Mouse (Mus musculus): ENCODE measurements around the gene Arl8b. TPM values are rescaled to one million over a fixed set of nuclear protein-coding genes. Genes with fewer than 3 reads are reported as not detected.
"Not testable (repeated sequence)": the region's sequence is repeated elsewhere in the genome, so short reads cannot be mapped to it uniquely, and the experiment has no call there.

The Arl8b gene
- polyA plus RNA-seq, 1 experiment from 2014 or later, result 91.0 TPM

DNA sequence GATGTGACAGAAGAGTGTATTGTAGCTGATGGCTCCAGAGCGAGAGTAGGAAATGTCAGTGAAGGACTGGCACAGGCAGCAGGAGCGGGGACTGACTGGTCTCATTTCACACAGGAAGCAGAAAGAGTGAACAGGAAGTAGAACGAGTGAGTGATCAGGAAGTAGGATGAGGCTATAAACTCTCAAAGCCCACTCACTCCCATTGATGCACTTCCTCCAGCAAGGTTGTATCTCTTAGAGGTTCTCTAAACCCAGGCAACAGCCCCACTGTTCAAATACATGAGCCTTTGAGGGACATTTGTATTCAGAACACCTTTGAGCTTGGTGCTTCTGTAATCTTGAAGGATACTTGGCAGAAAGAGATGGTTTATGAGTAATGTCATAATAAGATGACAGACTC, 61.2 kb downstream of the Arl8b start:
- H3K36me3 ChIP-seq (replicated peaks), result 0 out of 2 replicates have a peak, but pooled peaks cover 13% of the 10 kb centered on the region
- H3K9ac ChIP-seq, result no peak overlapping the region
- H3K27me3 ChIP-seq (replicated peaks), result no peaks in the 10 kb centered on the region
- WGBS, result 85% methylated on average over 3 of the region's 3 CpGs
- no peaks in the 10 kb centered on the region for H3K9me3 ChIP-seq
- ATAC-seq (replicated peaks), result no peak
- H3K4me3 ChIP-seq, result no peak overlapping the region
- H3K4me1 ChIP-seq, result no peaks in the 10 kb centered on the region
- H3K4me2 ChIP-seq, result no peak overlapping the region
- H3K27ac ChIP-seq, result no peak overlapping the region

DNA sequence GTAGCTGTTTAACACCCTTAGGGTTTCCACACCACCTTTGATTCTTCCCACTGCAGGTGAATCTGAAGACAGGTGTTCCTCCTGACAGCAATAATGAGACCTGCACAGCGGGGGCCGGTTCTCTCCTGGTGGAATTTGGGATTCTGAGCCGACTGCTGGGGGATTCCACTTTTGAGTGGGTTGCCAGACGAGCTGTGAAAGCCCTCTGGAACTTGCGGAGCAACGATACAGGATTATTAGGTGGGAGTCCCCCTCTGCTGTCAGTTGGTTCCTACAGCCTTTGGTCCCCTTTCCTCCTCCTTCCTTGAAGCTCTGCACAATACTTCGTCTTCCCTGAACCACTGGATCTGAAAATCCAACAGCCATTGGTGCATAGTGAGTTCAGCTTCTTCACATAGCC, 61.9 kb downstream of the Arl8b start:
- Histone ChIP-seq H3K36me3 (replicated peaks) (0 out of 2 replicates have a peak, but pooled peaks cover 13% of the 10 kb centered on the region), H3K9me3 (no peaks in the 10 kb centered on the region), H3K9ac (no peak overlapping the region), H3K4me3 (no peak overlapping the region), H3K27me3 (replicated peaks) (no peaks in the 10 kb centered on the region), H3K4me1 (no peaks in the 10 kb centered on the region), H3K27ac (no peak overlapping the region), H3K4me2 (no peak overlapping the region)
- no peak for ATAC-seq (replicated peaks)
- 89% methylated on average over 7 of the region's 7 CpGs for WGBS

DNA sequence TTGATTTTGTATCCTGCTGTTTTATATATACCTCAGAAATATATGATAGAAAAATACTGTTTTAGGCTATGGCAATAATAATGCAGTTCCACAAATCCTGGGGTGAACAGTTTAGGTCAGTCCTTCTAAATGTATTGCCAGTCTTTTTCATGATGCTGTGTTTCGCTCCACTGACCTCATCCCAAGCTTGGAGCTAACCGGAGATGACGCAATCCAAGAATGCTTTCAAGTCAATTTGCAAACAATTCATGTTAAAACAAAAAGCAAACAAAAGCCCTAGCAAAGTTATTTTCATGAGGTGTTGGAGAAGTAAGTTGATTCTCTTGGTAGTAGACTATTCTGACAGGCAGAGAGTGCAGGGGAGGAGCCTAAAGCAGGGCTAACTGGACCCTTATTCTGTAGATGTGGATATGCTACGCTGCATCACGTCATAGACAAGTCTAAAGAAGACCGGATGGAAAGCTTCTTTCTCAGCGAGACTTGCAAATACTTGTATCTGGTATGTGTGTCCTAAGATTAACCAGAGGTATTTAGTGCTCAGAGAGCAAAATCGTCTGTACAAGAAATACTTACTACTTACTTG, 69.3 kb downstream of the Arl8b start:
- Histone ChIP-seq H3K4me2 (no peak overlapping the region), H3K9me3 (no peaks in the 10 kb centered on the region), H3K4me1 (no peaks in the 10 kb centered on the region), H3K36me3 (replicated peaks) (peaks cover 26% of the 10 kb centered on the region; the same call in 1 of the 2 replicates), H3K27ac (no peak overlapping the region), H3K4me3 (no peak overlapping the region), H3K27me3 (replicated peaks) (no peaks in the 10 kb centered on the region), H3K9ac (no peak overlapping the region)
- no peak for ATAC-seq (replicated peaks)
- 93% methylated on average over 8 of the region's 8 CpGs for WGBS

DNA sequence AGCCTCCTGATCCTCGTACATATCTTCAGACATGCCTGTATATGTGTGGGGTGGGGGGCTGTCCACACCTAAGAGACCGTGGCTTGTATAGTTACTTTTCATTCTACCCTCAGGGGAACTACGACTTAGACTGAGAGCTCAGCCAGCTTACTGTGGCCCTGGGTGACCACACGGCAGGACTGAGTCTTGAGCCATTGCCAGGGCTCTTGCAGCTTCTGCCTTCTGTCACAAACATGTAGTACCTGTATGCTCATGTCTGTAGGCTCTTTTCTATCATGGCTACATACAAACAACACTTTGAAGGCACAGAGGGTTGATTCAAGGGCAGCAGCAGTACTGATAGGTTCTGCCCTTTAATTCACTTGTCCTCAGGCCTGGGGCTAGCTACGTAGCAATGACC, 70.1 kb downstream of the Arl8b start:
- H3K27me3 ChIP-seq (replicated peaks), result no peaks in the 10 kb centered on the region
- H3K9ac ChIP-seq, result no peak overlapping the region
- no peaks in the 10 kb centered on the region for H3K4me1 ChIP-seq
- H3K36me3 ChIP-seq (replicated peaks), result peaks cover 26% of the 10 kb centered on the region; the same call in 1 of the 2 replicates
- no peak overlapping the region for H3K4me2 ChIP-seq
- 89% methylated on average over 5 of the region's 5 CpGs for WGBS
- H3K4me3 ChIP-seq, result no peak overlapping the region
- H3K9me3 ChIP-seq, result no peaks in the 10 kb centered on the region
- no peak for ATAC-seq (replicated peaks)
- H3K27ac ChIP-seq, result no peak overlapping the region

DNA sequence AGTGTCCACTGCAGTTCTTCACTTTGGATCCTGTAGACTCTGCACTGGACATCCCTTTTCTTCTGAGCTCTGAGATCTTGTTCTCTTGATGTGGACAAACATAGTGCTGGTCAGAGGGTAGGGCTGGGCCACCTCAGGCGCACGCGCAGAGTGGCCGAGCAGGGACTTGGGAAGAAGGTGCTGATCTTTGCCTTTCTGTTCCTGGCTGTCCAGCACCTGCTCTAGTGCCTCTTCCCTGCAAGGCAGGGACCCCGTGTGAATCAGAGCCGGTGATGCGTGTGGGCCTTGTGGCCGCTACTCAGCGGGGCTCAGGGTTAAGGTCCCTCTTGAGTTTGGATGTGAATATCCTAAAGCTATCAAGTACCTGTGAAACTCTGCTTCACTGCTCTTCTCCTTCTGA, 75.7 kb downstream of the Arl8b start:
- Histone ChIP-seq H3K36me3 (replicated peaks) (peaks cover 15% of the 10 kb centered on the region; the same call in 1 of the 2 replicates), H3K4me2 (no peak overlapping the region), H3K27ac (no peak overlapping the region), H3K9me3 (peaks cover 5% of the 10 kb centered on the region), H3K27me3 (replicated peaks) (no peaks in the 10 kb centered on the region), H3K4me3 (no peak overlapping the region), H3K4me1 (no peaks in the 10 kb centered on the region), H3K9ac (no peak overlapping the region)
- WGBS, result 92% methylated on average over 9 of the region's 9 CpGs
- ATAC-seq (replicated peaks), result no peak

DNA sequence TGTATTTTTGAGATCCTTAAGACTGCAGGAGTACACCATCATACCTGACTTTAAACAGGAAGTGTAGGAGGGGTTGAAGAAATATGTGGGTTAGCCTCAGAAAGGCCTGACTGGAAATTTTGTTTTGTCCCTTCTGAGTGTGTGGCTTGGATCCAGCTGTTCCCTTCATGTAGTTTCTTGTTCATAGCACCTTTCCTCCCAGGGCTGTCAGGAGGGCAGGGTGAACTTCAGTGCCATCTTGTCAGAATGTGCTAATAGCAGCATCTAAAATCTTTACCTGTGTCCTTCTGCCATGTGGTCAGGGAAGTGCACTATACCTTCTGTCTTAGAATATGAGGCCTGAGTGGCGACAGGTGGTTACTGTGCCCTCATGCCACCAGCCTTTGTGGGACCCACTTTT, 78.3 kb downstream of the Arl8b start:
- no peak overlapping the region for H3K4me2 ChIP-seq
- peaks cover 5% of the 10 kb centered on the region for H3K9me3 ChIP-seq
- no peak overlapping the region for H3K27ac ChIP-seq
- 100% methylated on average over 1 of the region's 1 CpGs for WGBS
- no peaks in the 10 kb centered on the region for H3K27me3 ChIP-seq (replicated peaks)
- no peak overlapping the region for H3K9ac ChIP-seq
- ATAC-seq (replicated peaks), result no peak
- H3K4me1 ChIP-seq, result no peaks in the 10 kb centered on the region
- H3K36me3 ChIP-seq (replicated peaks), result no peaks in the 10 kb centered on the region
- H3K4me3 ChIP-seq, result no peak overlapping the region

DNA sequence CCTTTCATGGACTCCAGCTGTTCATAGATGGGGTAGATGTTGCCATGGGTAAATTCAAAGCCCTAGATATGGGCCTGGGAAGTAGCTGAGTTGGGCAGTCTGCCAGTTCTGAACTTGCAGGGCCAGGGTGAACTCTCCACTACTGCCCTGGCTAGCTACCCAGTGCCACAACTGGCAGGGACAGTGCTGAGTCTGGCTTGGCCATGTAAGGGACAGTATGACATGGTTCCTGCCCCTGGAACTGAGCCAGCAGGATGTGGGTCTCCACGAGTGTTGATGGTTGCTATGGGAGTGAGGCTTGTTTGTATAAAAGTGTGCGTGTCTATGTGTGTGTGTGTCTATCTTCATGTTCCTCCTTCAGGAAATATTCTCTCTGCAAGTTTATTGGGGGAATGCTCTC, 79.6 kb downstream of the Arl8b start:
- H3K9ac ChIP-seq, result no peak overlapping the region
- no peak overlapping the region for H3K4me3 ChIP-seq
- no peak overlapping the region for H3K27ac ChIP-seq
- ATAC-seq (replicated peaks), result no peak
- no peak overlapping the region for H3K4me2 ChIP-seq
- no peaks in the 10 kb centered on the region for H3K36me3 ChIP-seq (replicated peaks)
- WGBS, result 89% methylated on average over 2 of the region's 2 CpGs
- no peaks in the 10 kb centered on the region for H3K4me1 ChIP-seq
- no peaks in the 10 kb centered on the region for H3K27me3 ChIP-seq (replicated peaks)
- H3K9me3 ChIP-seq, result peaks cover 5% of the 10 kb centered on the region

DNA sequence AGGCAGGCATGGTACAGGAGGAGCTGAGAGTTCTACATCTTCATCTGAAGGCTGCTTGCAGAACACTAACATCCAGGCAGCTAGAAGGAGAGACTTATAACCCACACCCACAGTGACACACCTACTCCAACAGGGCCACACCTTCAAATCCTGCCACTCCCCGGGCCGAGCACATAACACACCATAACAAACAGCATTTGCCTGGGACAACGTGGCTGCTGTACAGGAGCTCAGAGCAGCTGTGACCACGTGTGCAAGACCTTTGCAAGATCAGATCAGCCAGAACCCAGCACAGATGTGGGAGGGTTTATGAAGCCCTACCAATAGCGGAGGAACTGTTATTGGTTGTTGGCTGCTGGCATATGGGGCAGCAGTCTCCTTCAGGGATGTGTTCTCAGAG, 83.4 kb downstream of the Arl8b start:
- no peak overlapping the region for H3K4me2 ChIP-seq
- peaks cover 5% of the 10 kb centered on the region for H3K9me3 ChIP-seq
- H3K9ac ChIP-seq, result no peak overlapping the region
- H3K36me3 ChIP-seq (replicated peaks), result no peaks in the 10 kb centered on the region
- no peaks in the 10 kb centered on the region for H3K4me1 ChIP-seq
- H3K27me3 ChIP-seq (replicated peaks), result no peaks in the 10 kb centered on the region
- H3K27ac ChIP-seq, result no peak overlapping the region
- WGBS, result 83% methylated on average over 5 of the region's 5 CpGs
- no peak for ATAC-seq (replicated peaks)
- H3K4me3 ChIP-seq, result no peak overlapping the region

DNA sequence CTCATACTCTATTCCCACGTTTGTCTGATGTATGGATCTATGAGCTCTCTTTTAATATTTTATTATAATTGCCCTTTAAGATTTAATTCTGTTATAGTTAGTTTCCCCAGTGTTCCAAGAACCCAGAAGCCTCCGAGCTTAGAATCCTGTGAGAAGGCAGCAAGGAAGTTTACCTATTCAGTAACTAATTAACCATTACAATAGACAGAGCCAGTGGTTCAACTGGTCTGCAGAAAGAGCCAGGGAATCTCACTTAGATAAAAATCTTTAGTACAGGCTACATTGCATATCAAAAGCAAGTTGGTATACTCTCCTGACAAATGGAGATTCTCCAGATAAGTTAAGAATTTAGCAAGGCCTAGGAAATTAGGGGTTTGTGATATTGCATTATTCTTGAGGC, 86.1 kb downstream of the Arl8b start:
- not testable (repeated sequence) for H3K4me3 ChIP-seq; H3K36me3 ChIP-seq (replicated peaks); H3K4me1 ChIP-seq; H3K9ac ChIP-seq; ATAC-seq (replicated peaks); H3K27ac ChIP-seq; H3K4me2 ChIP-seq; H3K9me3 ChIP-seq; H3K27me3 ChIP-seq (replicated peaks)
- 57% methylated on average over 2 of the region's 2 CpGs for WGBS

DNA sequence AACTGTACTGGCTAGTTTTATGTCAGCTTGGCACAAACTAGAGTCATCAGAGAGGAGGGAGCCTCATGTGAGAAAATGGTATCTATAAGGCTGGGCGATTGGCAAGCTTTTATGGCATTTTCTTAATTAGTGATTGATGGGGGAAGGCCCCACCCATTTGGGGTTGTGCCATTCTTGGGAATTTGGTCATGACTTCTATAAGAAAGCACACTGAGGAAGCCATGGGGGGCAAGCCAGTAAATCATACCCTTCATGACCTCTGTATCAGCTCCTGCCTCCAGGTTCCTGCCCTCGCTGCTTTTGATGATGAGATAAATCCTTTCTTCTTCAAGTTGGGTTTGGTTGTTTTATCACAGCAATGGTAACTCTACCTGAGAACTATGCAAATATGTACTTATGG, 87.5 kb downstream of the Arl8b start:
- no peak for ATAC-seq (replicated peaks)
- 93% methylated on average over 2 of the region's 2 CpGs for WGBS

DNA sequence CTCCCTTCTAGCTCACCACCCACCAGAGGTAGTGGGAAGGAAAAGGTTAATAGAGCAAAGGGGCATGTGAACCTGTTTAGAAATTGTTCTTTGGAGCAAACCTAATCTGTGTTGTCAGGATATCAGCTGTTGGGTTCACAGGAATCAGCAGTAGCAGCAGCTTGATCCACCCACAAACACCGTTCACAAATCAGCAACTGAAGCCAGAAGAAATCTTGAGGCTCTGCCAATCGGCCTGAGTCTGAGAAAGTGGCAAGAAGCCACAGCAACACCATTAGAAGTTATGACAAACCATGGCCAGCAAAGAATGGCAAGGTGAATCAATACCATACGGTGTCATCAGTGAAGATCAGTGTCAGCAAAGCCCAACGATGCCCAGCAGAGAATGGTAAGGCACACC, 88.4 kb downstream of the Arl8b start:
- no peak overlapping the region for H3K27ac ChIP-seq
- peaks cover 2% of the 10 kb centered on the region; the same call in 1 of the 2 replicates for H3K4me1 ChIP-seq
- 84% methylated on average over 4 of the region's 4 CpGs for WGBS

More for the DNA sequence above, 87.5 kb downstream of the Arl8b start:
- no peaks in the 10 kb centered on the region for H3K4me1 ChIP-seq
- H3K36me3 ChIP-seq (replicated peaks), result no peaks in the 10 kb centered on the region
- H3K9me3 ChIP-seq, result no peaks in the 10 kb centered on the region
- H3K27ac ChIP-seq, result no peak overlapping the region
- no peak overlapping the region for H3K9ac ChIP-seq
- no peak overlapping the region for H3K4me2 ChIP-seq
- H3K4me3 ChIP-seq, result no peak overlapping the region
- H3K27me3 ChIP-seq (replicated peaks), result no peaks in the 10 kb centered on the region

More for the DNA sequence above, 88.4 kb downstream of the Arl8b start:
- Histone ChIP-seq H3K4me2 (no peak overlapping the region), H3K4me3 (no peak overlapping the region), H3K9me3 (no peaks in the 10 kb centered on the region), H3K27me3 (replicated peaks) (no peaks in the 10 kb centered on the region), H3K9ac (no peak overlapping the region), H3K36me3 (replicated peaks) (no peaks in the 10 kb centered on the region)
- no peak for ATAC-seq (replicated peaks)
